Mouse (Mus musculus) forelimb bud, embryonic 11.5 days (tissue): ENCODE data around the gene Nxf1.

ENCODE experiments used
- DNase-seq: peaks from one replicate; pipeline ENCODE4 v3.0.0-alpha.2; 2012; ENCODE audit warnings: low read depth, low spot score

Gene Nxf1

DNA sequence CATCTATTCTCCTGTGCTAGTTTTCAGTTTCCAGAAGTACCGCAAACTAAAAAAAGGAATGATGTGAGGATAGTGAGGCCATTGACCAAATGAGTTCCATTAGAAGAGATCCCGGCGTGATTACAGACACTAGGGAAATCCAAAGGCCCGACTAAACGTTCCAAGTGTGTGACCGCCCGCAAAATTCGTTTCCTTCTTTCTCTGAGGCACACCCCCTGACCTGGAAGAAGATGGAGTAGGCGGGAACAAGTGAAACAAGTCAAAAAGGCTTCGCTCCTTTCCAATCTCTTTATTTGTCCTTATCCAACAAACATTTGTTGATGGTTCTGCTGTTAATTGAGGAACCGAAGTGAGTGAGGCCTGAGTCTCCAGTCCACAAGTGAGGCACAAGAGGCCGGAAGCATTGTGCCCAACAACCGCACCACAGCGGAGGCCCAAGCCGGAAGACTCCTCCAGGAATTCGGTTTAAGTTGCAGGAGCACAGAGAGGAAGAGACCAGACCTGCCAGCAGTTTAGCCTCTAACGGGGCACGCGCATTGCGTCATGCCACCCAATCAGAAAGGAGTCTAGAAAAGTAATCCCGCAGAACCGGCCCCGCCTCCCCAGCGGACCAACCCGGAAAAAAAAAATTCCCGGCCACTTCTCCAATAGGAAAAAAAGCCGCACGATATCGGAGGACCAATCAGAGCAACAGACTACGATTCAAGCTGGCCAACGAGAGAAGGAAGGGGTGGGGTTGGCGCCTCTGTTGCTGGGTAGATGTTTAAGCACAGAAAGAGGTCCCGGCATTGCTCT lies 62.1 kb downstream of the Nxf1 start, which contains the start of gene Ttc9c:
TSS of gene Ttc9c (minus strand) at position 533 of the 795 bp plus-strand sequence.
- peak; percentile 98 for DNase-seq

DNA sequence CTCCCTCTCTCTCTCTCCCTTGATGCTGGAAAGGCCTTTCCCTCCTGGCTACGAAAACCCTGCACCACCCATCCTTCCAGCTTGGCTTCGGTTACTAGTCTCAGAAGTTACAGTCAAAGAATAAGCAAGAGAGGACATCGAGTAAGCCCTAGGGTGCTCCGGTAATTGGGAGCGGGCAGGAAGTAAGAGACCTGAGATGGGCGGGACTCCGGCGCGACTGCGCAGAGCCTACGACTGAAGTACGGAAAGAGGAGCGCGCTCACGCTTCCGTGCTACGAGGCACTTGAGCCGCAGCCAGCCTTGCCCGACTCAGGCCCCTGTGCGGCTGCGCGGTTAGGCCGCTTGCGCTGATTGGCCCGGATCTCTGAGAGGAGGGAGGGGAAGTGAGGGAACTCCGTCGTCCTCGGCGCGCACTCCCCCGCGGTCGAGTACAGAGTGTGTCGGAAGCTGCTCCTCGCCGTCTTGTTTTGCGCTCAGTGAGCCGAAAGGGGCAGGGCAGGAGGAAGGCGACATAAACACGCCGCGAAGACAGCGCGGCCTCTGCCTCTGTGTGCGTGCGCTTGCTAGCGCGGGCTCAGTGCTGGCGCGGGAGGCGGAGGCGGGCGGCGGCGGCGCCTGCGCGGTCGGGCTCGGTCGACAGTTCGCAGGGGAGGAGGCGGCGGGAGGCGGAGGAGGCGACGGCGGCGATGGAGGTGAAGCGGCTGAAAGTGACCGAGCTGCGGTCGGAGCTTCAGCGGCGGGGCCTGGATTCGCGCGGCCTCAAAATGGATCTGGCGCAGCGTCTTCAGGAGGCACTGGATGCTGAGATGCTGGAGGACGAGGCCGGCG lies 62.9 kb downstream of the Nxf1 start, which contains the start of gene Hnrnpul2:
TSS of gene Hnrnpul2 (plus strand) at position 415 of the 828 bp plus-strand sequence.
- peak; percentile 98 for DNase-seq
